Mouse (Mus musculus) intestine, postnatal 0 days (tissue): Measurements from ENCODE around the gene Fkbp6. TPM values are rescaled to one million over a fixed set of nuclear protein-coding genes. Genes with fewer than 3 reads are reported as not detected.

Source experiments
- ATAC-seq: fragments of 200-750 bp; cut with Nextera tagmentation; 2 replicates; pipeline ENCODE4 v1.8.0; 2017; ENCODE audit warnings: mild to moderate bottlenecking, moderate TSS enrichment, moderate library complexity
- H3K27ac ChIP-seq: fragments of 300-500 bp; sonication (generic); 2 replicates; pipeline ENCODE4 v1.5.1; 2014; ENCODE audit warnings: mild to moderate bottlenecking, low read depth, low read length, moderate library complexity
- H3K27me3 ChIP-seq: fragments of 300-500 bp; sonication (generic); replicated peaks from 2 replicates; pipeline ENCODE4 v1.6.1; 2014; ENCODE audit warnings: low read length, mixed read lengths; ENCODE audit not compliant: control insufficient read depth, insufficient read depth
- H3K36me3 ChIP-seq: fragments of 300-500 bp; sonication (generic); 2 replicates; pipeline ENCODE4 v1.6.1; 2014; ENCODE audit warnings: mild to moderate bottlenecking, moderate library complexity; ENCODE audit not compliant: control insufficient read depth, insufficient read depth
- H3K4me1 ChIP-seq: fragments of 300-500 bp; sonication (generic); replicated peaks from 2 replicates; pipeline ENCODE4 v1.6.1; 2014; ENCODE audit warnings: antibody characterized with exemption, low read length, mixed read lengths; ENCODE audit not compliant: control insufficient read depth, insufficient read depth
- H3K4me2 ChIP-seq: fragments of 300-500 bp; sonication (generic); replicated peaks from 2 replicates; pipeline ENCODE4 v1.6.1; 2014; ENCODE audit warnings: low read depth, mild to moderate bottlenecking, moderate library complexity
- H3K4me3 ChIP-seq: fragments of 300-500 bp; sonication (generic); 2 replicates; pipeline ENCODE4 v1.5.1; 2014; ENCODE audit warnings: low read depth, low read length
- H3K9ac ChIP-seq: fragments of 300-500 bp; sonication (generic); 2 replicates; pipeline ENCODE4 v1.6.1; 2014; ENCODE audit warnings: mild to moderate bottlenecking, low read depth, low read length
- H3K9me3 ChIP-seq: fragments of 300-500 bp; sonication (generic); 2 replicates; pipeline ENCODE4 v1.6.1; 2016; ENCODE audit warnings: mixed run types; ENCODE audit not compliant: control insufficient read depth
- CTCF ChIP-seq: sonication (generic); IDR thresholded peaks from 2 replicates; pipeline ENCODE4 v1.5.1; 2016; ENCODE audit warnings: low read depth, mild to moderate bottlenecking, control low read depth, antibody characterized with exemption, moderate library complexity
- WGBS: fragments of 180-500 bp; shearing (Covaris S2); extraction: QIAGEN DNeasy Blood & Tissue Kit; methylation state at CpG from one replicate; pipeline ENCODE4 v1.1.7; 2014; 5-methylcytosine and 5-hydroxymethylcytosine counted together
- microRNA-seq: library from miRNA; unstranded; fragments of <30 nt; microRNA quantifications from one replicate; pipeline ENCODE4, GENCODE M21; 2016
- polyA plus RNA-seq: library from polyadenylated mRNA; unstranded; fragments of >200 nt; fragmentation: Nextera tagmentation; extraction: Ambion mirVana; gene quantifications from 2 replicates; pipeline ENCODE4 v1.2.1, GENCODE M21; 2015

Gene Fkbp6
- polyA plus RNA-seq, 1 experiment from 2014 or later: 0.12 TPM

DNA sequence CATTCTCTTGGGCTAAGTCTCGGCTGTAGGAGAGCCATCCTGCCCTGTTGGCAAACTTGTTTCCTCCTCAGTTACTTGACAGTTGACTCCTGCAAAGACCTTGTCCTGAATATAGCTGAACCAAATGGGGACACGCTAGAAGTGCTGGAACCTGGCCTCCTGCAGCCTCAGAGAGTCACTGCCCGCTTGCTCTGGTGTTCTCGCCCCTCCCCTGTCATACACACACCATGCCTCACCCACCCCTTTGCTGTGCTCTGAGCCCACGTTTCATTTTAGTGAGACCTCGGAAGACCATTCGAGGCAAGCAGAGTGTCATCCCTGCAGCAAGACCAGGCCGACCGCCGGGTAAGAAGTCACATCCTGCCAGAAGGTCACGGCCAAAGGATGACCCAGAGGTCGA is 107.7 kb downstream of the Fkbp6 start:
- Histone ChIP-seq H3K27me3 (no peaks in the 10 kb centered on the region), H3K9me3 (no peaks in the 10 kb centered on the region), H3K27ac (no peak overlapping the region), H3K4me1 (no peaks in the 10 kb centered on the region), H3K4me3 (no peak overlapping the region), H3K9ac (no peak overlapping the region), H3K36me3 (peaks cover 88% of the 10 kb centered on the region), H3K4me2 (no peak overlapping the region)
- no peak for ATAC-seq
- TF ChIP-seq CTCF: no peak
- 83% methylated on average over 12 of the region's 12 CpGs for WGBS

Small RNAs within 50 kb of the gene (microRNA-seq; reads per million reads assigned to microRNA genes)
- gene Mir7033: not detected

Other genes with a start within 250 kb of the Fkbp6 start
- gene Tbl2, start 200.4 kb downstream of the Fkbp6 start, polyA plus RNA-seq: 17.7 and 18.0 TPM in 2 replicates
- gene Bcl7b, start 181.8 kb downstream of the Fkbp6 start, polyA plus RNA-seq: 65.1 and 65.7 TPM in 2 replicates
- 11.0 and 12.0 TPM in 2 replicates for gene Baz1b, start 162.8 kb downstream of the Fkbp6 start, polyA plus RNA-seq
- 0.07 and 0.18 TPM in 2 replicates for gene Fzd9, start 98.8 kb downstream of the Fkbp6 start, polyA plus RNA-seq
- 0.24 and 0.30 TPM in 2 replicates for gene Trim50, start 3.3 kb upstream of the Fkbp6 start, polyA plus RNA-seq
- gene Nsun5, start 19.9 kb upstream of the Fkbp6 start, polyA plus RNA-seq: 9.8 and 12.0 TPM in 2 replicates
- 5.2 and 5.3 TPM in 2 replicates for gene Pom121, start 44.5 kb upstream of the Fkbp6 start, polyA plus RNA-seq
- gene Hip1, start 195.1 kb upstream of the Fkbp6 start, polyA plus RNA-seq: 5.9 and 6.4 TPM in 2 replicates
- not detected in 2 replicates for gene Ccl26, start 213.5 kb upstream of the Fkbp6 start, polyA plus RNA-seq
- 52.0 and 58.3 TPM in 2 replicates for gene Ccl24, start 223.0 kb upstream of the Fkbp6 start, polyA plus RNA-seq